Mouse (Mus musculus) heart, embryonic 16.5 days (tissue): ENCODE measurements at regions not wholly inside any gene's neighbourhood (a gene's known extent, or its start where the extent isn't known, plus 50 kb on each side); places are given as distances from the start of the nearest gene placed in this dataset.
"Not testable (repeated sequence)": the region's sequence is repeated elsewhere in the genome, so short reads cannot be mapped to it uniquely, and the experiment has no call there.

ENCODE experiments used
- ATAC-seq: fragments of 200-750 bp; cut with Nextera tagmentation; replicated peaks from 2 replicates; pipeline ENCODE4 v1.8.0; 2017; ENCODE audit warnings: moderate number of reproducible peaks; ENCODE audit not compliant: insufficient read depth, low FRiP score; ENCODE audit errors: extremely low read depth
- H3K27ac ChIP-seq: fragments of 300-500 bp; sonication (generic); 2 replicates; pipeline ENCODE4 v1.5.1; 2014; ENCODE audit warnings: mild to moderate bottlenecking, low read length, control low read depth, moderate library complexity
- H3K27me3 ChIP-seq: fragments of 300-500 bp; sonication (generic); 2 replicates; pipeline ENCODE4 v1.6.1; 2014; ENCODE audit warnings: low read length, mixed read lengths; ENCODE audit not compliant: control insufficient read depth, insufficient read depth
- H3K36me3 ChIP-seq: fragments of 300-500 bp; sonication (generic); 2 replicates; pipeline ENCODE4 v1.6.1; 2014; ENCODE audit not compliant: control insufficient read depth, insufficient read depth
- H3K4me1 ChIP-seq: fragments of 300-500 bp; sonication (generic); 2 replicates; pipeline ENCODE4 v1.6.1; 2014; ENCODE audit warnings: low read length, mixed read lengths; ENCODE audit not compliant: control insufficient read depth, insufficient read depth
- H3K4me2 ChIP-seq: fragments of 300-500 bp; sonication (generic); 2 replicates; pipeline ENCODE4 v1.6.1; 2014; ENCODE audit warnings: low read depth, mild to moderate bottlenecking, control low read depth, low read length
- H3K4me3 ChIP-seq: fragments of 300-500 bp; sonication (generic); 2 replicates; pipeline ENCODE4 v1.5.1; 2014; ENCODE audit warnings: mild to moderate bottlenecking, control low read depth, low read length
- H3K9ac ChIP-seq: fragments of 300-500 bp; sonication (generic); 2 replicates; pipeline ENCODE4 v1.6.1; 2014; ENCODE audit warnings: low read length, control low read depth
- H3K9me3 ChIP-seq: fragments of 300-500 bp; sonication (generic); replicated peaks from 2 replicates; pipeline ENCODE4 v1.6.1; 2016; ENCODE audit warnings: low read length; ENCODE audit not compliant: control insufficient read depth
- WGBS: fragments of 180-500 bp; shearing (Covaris S2); extraction: QIAGEN DNeasy Blood & Tissue Kit; methylation state at CpG from one replicate; pipeline ENCODE4 v1.1.7; 2014; 5-methylcytosine and 5-hydroxymethylcytosine counted together

DNA sequence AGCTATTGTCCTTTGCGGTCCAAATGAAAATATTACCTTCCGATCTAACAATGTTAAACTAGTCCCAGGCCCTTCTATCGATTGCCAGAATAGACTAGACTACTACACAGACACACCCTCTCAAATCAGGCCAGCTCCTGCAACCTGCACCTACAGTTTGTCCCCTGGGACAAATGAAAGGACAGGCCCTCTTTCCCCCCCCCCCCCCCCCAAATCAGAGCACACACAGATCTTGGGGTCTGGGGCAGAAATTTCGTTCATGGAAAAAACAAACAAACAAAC lies 77.8 kb downstream of the BC107364 start:
- not testable (repeated sequence) for ATAC-seq, H3K4me1 ChIP-seq, H3K4me2 ChIP-seq, H3K9ac ChIP-seq, H3K9me3 ChIP-seq, H3K4me3 ChIP-seq, H3K36me3 ChIP-seq, H3K27ac ChIP-seq, H3K27me3 ChIP-seq
- WGBS = no CpG with 5 or more reads among the region's 4 CpGs

DNA sequence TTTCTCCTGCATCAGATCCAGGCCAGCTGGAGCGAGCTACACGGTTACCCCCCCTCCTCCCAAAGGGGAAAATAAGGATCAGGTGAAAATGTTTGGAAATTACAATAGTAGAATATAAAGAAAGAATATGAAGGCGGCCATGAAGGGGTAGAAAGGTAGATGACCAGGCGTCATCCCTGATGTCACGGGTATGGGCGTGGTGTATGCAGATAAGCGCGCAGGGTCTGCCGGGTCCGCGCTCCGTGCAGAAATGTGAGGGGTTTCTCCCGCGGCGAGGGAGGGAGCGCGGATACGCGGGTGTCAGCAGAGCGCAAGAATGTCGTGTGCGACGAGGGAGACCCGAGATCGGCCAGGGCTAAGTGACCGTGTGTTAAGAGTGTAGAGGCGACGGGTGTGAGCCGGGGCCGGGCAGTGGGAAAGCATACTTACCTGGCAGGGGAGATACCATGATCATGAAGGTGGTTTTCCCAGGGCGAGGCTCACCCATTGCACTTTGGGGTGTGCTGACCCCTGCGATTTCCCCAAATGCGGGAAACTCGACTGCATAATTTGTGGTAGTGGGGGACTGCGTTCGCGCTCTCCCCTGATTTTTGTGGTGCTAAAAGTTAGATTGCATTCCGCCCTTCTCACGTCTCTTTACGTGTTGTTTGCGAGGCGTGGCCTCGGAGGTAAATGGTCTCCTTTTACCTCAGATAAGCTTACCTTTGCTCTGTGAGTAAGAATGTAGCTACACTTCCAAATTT lies 78.3 kb downstream of the BC107364 start:
- WGBS = no CpG with 5 or more reads among the region's 43 CpGs
- not testable (repeated sequence) for H3K4me2 ChIP-seq, H3K36me3 ChIP-seq, H3K4me3 ChIP-seq, H3K27me3 ChIP-seq, H3K9ac ChIP-seq, H3K9me3 ChIP-seq, H3K4me1 ChIP-seq, H3K27ac ChIP-seq, ATAC-seq

DNA sequence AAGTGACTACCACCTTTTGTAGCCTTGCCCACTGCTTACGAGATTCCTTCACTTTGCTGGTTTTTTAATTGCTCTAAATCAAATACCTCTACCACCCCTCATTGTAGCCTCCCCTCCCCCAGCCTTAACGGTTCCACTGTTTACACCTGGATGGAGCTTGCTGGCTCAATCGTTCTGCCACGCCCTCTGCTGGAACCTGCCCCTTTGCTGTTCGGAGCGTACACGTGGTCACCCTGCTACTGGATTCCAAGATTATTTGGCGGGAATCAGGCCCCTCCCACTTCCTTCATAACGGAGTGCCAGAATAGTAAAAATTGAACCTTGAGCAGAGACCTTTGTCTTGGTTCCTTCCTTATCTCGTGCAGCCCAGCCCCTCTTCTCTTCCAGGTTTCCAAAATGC lies 68.8 kb upstream of the Fcgr1 start:
- not testable (repeated sequence) for H3K9ac ChIP-seq, H3K4me2 ChIP-seq, H3K36me3 ChIP-seq, H3K9me3 ChIP-seq, H3K4me1 ChIP-seq, ATAC-seq, H3K4me3 ChIP-seq, H3K27ac ChIP-seq
- H3K27me3 ChIP-seq = peaks cover 15% of the 10 kb centered on the region
- 35% methylated on average over 10 of the region's 10 CpGs for WGBS

DNA sequence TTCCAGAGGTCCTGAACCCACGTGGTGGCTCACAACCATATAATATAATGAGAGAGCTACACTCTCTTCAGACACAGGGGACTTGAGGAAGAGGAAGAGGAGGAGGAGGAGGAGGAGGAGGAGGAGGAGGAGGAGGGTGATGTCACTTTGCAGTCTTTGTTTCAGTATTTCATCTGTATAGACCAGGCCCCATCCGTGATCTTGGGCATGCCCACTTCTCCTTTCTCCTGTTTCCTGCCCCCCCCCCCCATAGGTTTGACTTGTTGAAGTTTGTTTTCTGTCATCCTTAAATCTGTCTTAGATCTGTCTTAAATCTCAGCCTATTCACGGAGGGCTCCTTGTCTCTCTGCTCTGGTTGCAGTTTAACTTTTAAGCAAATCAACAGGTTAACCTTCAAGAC lies 67.0 kb upstream of the Fcgr1 start:
- Histone ChIP-seq H3K9ac (no peak overlapping the region), H3K9me3 (peaks cover 6% of the 10 kb centered on the region; the same call in 1 of the 2 replicates), H3K4me2 (no peak overlapping the region), H3K27me3 (peaks cover 15% of the 10 kb centered on the region), H3K36me3 (no peaks in the 10 kb centered on the region), H3K27ac (no peak overlapping the region), H3K4me3 (no peak overlapping the region), H3K4me1 (no peaks in the 10 kb centered on the region)
- ATAC-seq = no peak
- WGBS = 71% methylated on average over 3 of the region's 3 CpGs

DNA sequence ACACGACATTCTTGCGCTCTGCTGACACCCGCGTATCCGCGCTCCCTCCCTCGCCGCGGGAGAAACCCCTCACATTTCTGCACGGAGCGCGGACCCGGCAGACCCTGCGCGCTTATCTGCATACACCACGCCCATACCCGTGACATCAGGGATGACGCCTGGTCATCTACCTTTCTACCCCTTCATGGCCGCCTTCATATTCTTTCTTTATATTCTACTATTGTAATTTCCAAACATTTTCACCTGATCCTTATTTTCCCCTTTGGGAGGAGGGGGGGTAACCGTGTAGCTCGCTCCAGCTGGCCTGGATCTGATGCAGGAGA lies 66.4 kb upstream of the Fcgr1 start:
- H3K4me1 ChIP-seq, H3K4me2 ChIP-seq, H3K9me3 ChIP-seq, H3K4me3 ChIP-seq, H3K27ac ChIP-seq, H3K36me3 ChIP-seq, H3K9ac ChIP-seq: not testable (repeated sequence)
- 0% methylated on average over 2 of the region's 21 CpGs for WGBS
- ATAC-seq = 0 out of 2 replicates have a peak, but pooled peaks have one; percentile 28
- peaks cover 15% of the 10 kb centered on the region for H3K27me3 ChIP-seq

DNA sequence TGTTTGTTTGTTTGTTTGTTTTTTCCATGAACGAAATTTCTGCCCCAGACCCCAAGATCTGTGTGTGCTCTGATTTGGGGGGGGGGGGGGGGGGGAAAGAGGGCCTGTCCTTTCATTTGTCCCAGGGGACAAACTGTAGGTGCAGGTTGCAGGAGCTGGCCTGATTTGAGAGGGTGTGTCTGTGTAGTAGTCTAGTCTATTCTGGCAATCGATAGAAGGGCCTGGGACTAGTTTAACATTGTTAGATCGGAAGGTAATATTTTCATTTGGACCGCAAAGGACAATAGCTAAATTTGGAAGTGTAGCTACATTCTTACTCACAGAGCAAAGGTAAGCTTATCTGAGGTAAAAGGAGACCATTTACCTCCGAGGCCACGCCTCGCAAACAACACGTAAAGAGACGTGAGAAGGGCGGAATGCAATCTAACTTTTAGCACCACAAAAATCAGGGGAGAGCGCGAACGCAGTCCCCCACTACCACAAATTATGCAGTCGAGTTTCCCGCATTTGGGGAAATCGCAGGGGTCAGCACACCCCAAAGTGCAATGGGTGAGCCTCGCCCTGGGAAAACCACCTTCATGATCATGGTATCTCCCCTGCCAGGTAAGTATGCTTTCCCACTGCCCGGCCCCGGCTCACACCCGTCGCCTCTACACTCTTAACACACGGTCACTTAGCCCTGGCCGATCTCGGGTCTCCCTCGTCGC lies 65.9 kb upstream of the Fcgr1 start:
- H3K4me1 ChIP-seq = not testable (repeated sequence)
- WGBS = no CpG with 5 or more reads among the region's 26 CpGs

DNA sequence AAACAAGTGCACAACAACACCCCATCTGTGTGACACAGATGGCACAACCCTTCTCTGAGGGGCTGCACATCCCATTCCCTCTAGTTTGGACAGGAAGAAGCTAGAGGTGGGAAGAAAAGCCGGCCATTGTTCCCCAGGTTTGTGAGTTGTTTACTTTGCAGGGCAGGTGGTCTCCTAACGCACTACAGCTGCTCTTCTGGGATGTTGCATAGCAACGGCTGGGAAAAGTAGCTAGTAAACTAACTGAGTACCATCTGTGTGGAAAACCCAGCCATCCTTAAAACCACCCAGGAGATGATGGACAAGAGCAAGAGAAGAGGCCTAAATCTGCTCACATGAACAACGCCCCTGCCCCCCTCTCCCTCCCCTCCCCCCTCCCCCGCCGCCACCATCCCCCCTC lies 57.9 kb upstream of the Fcgr1 start:
- H3K9ac ChIP-seq, H3K36me3 ChIP-seq, ATAC-seq, H3K4me1 ChIP-seq, H3K4me3 ChIP-seq, H3K9me3 ChIP-seq, H3K4me2 ChIP-seq, H3K27me3 ChIP-seq, H3K27ac ChIP-seq: not testable (repeated sequence)
- no CpG with 5 or more reads among the region's 6 CpGs for WGBS

More for the DNA sequence above, 65.9 kb upstream of the Fcgr1 start:
- not testable (repeated sequence) for H3K4me2 ChIP-seq, H3K9me3 ChIP-seq, H3K27ac ChIP-seq, H3K36me3 ChIP-seq, H3K4me3 ChIP-seq, H3K9ac ChIP-seq
- peak; percentile 23; the same call in 1 of the 2 replicates for ATAC-seq
- peaks cover 15% of the 10 kb centered on the region for H3K27me3 ChIP-seq

DNA sequence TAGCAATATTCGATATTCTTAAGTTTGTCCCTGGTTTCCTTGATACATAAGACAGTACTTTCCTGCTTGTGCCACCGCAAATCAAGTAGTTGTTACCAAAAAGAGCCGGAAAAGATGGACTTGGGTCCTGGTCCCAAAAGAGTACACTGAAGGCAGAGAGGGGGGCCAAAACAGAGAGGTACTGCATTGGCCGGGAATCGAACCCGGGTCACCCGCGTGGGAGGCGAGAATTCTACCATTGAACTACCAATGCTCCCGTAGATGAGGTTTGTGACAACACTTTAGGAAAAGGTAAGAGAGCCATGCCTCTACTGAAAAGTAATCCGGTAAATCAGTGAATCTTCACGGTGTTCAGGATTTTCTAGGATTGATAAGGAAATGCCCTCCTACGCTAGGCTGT lies 57.2 kb upstream of the Fcgr1 start:
- no CpG with 5 or more reads among the region's 13 CpGs for WGBS
- not testable (repeated sequence) for ATAC-seq, H3K4me2 ChIP-seq, H3K9ac ChIP-seq, H3K9me3 ChIP-seq, H3K4me1 ChIP-seq, H3K27me3 ChIP-seq, H3K27ac ChIP-seq, H3K4me3 ChIP-seq, H3K36me3 ChIP-seq

DNA sequence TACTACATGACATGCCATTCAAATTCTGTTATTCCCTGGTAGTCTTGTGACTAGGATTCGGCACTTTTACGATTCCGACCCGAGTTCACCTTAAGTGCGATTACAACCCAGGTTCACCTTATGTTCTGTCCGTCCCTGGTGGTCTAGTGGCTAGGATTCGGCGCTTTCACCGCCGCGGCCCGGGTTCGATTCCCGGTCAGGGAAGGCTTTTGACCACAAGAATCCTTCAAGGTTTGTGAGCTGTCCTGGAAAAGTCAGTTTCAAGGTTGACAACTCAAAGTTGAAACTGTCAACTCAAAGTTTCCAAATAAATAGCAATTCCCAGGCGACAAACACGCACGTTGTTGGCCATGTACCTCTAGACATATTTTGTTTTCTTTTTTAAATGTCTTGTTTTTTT lies 52.8 kb upstream of the Fcgr1 start:
- not testable (repeated sequence) for H3K9ac ChIP-seq, H3K36me3 ChIP-seq, H3K4me2 ChIP-seq, ATAC-seq, H3K4me3 ChIP-seq, H3K4me1 ChIP-seq, H3K9me3 ChIP-seq, H3K27ac ChIP-seq
- peaks cover 19% of the 10 kb centered on the region for H3K27me3 ChIP-seq
- WGBS = no CpG with 5 or more reads among the region's 17 CpGs
